Mouse (Mus musculus) neural tube, embryonic 13.5 days (tissue): ENCODE results near the gene Hivep1. TPM values are rescaled to one million over a fixed set of nuclear protein-coding genes. Genes with fewer than 3 reads are reported as not detected.
A peak's percentile ranks its signal among the peaks of the same experiment; 100 is the strongest.

ENCODE experiments used
- ATAC-seq: fragments of 200-750 bp; cut with Nextera tagmentation; 2 replicates; pipeline ENCODE4 v1.8.0; 2017; ENCODE audit warnings: low read depth, mild to moderate bottlenecking, moderate TSS enrichment, moderate library complexity
- H3K27ac ChIP-seq: fragments of 300-500 bp; sonication (generic); replicated peaks from 2 replicates; pipeline ENCODE4 v1.5.1; 2015; ENCODE audit warnings: moderate library complexity, mild to moderate bottlenecking, inconsistent platforms
- H3K27me3 ChIP-seq: fragments of 300-500 bp; sonication (generic); 2 replicates; pipeline ENCODE4 v1.6.1; 2015; ENCODE audit warnings: mild to moderate bottlenecking, inconsistent platforms
- H3K36me3 ChIP-seq: fragments of 300-500 bp; sonication (generic); 2 replicates; pipeline ENCODE4 v1.6.1; 2015; ENCODE audit warnings: mild to moderate bottlenecking, inconsistent platforms
- H3K4me1 ChIP-seq: fragments of 300-500 bp; sonication (generic); replicated peaks from 2 replicates; pipeline ENCODE4 v1.6.1; 2015; ENCODE audit warnings: inconsistent platforms
- H3K4me2 ChIP-seq: fragments of 300-500 bp; sonication (generic); 2 replicates; pipeline ENCODE4 v1.6.1; 2015; ENCODE audit warnings: inconsistent platforms, mild to moderate bottlenecking, moderate library complexity
- H3K4me3 ChIP-seq: fragments of 300-500 bp; sonication (generic); 2 replicates; pipeline ENCODE4 v1.5.1; 2015; ENCODE audit warnings: mild to moderate bottlenecking, inconsistent platforms
- H3K9ac ChIP-seq: fragments of 300-500 bp; sonication (generic); 2 replicates; pipeline ENCODE4 v1.6.1; 2015; ENCODE audit warnings: moderate library complexity, mild to moderate bottlenecking, inconsistent platforms
- H3K9me3 ChIP-seq: fragments of 300-500 bp; sonication (generic); 2 replicates; pipeline ENCODE4 v1.6.1; 2016; ENCODE audit warnings: inconsistent platforms
- WGBS: fragments of 180-500 bp; shearing (Covaris S2); methylation state at CpG from one replicate; pipeline ENCODE4 v1.1.7; 2015; 5-methylcytosine and 5-hydroxymethylcytosine counted together
- polyA plus RNA-seq: library from polyadenylated mRNA; unstranded; fragments of >200 nt; fragmentation: Nextera tagmentation; extraction: Ambion mirVana; gene quantifications from 2 replicates; pipeline ENCODE4 v1.2.1, GENCODE M21; 2015

Gene Hivep1
- polyA plus RNA-seq, 1 experiment from 2014 or later, result 16.7 TPM

GRCm38 (mm10) chr13:42101440-42102190, 49.8 kb downstream of the Hivep1 start:
- H3K4me3 ChIP-seq, result no peak overlapping the region
- peaks cover 45% of the 10 kb centered on the region for H3K4me1 ChIP-seq
- no peak overlapping the region for H3K4me2 ChIP-seq
- H3K27me3 ChIP-seq, result no peaks in the 10 kb centered on the region
- 46% methylated on average over 13 of the region's 13 CpGs for WGBS
- ATAC-seq, result peak; percentile 51; the same call in 1 of the 2 replicates
- H3K9ac ChIP-seq, result peak overlapping the region; percentile 6; the same call in 1 of the 2 replicates
- H3K27ac ChIP-seq, result peak overlapping the region; percentile 61
- H3K36me3 ChIP-seq, result no peaks in the 10 kb centered on the region
- no peaks in the 10 kb centered on the region for H3K9me3 ChIP-seq

- no peaks in the 10 kb centered on the region for H3K27me3 ChIP-seq
- H3K4me2 ChIP-seq, result peak overlapping the region; percentile 47
- peak overlapping the region; percentile 35; the same call in 1 of the 2 replicates for H3K9ac ChIP-seq
- no peaks in the 10 kb centered on the region for H3K9me3 ChIP-seq
- peak overlapping the region; percentile 16; the same call in 1 of the 2 replicates for H3K4me3 ChIP-seq
- WGBS, result 14% methylated on average over 8 of the region's 8 CpGs
- peaks cover 47% of the 10 kb centered on the region for H3K4me1 ChIP-seq
- peak overlapping the region; percentile 79 for H3K27ac ChIP-seq
- peak; percentile 94 for ATAC-seq
- no peaks in the 10 kb centered on the region for H3K36me3 ChIP-seq
Measured at GRCm38 (mm10) chr13:42102980-42103379, 51.2 kb downstream of the Hivep1 start.

- peak overlapping the region; percentile 79 for H3K27ac ChIP-seq
- peak; percentile 58; the same call in 1 of the 2 replicates for ATAC-seq
- WGBS, result 59% methylated on average over 11 of the region's 11 CpGs
- no peaks in the 10 kb centered on the region for H3K36me3 ChIP-seq
- peak overlapping the region; percentile 36; the same call in 1 of the 2 replicates for H3K9ac ChIP-seq
- peaks cover 54% of the 10 kb centered on the region for H3K4me1 ChIP-seq
- H3K4me2 ChIP-seq, result peak overlapping the region; percentile 47
- H3K4me3 ChIP-seq, result peak overlapping the region; percentile 16; the same call in 1 of the 2 replicates
- no peaks in the 10 kb centered on the region for H3K27me3 ChIP-seq
- H3K9me3 ChIP-seq, result no peaks in the 10 kb centered on the region
Measured at GRCm38 (mm10) chr13:42103486-42104166, 51.8 kb downstream of the Hivep1 start.

- H3K36me3 ChIP-seq, result no peaks in the 10 kb centered on the region
- WGBS, result 85% methylated on average over 3 of the region's 3 CpGs
- no peak for ATAC-seq
- H3K4me1 ChIP-seq, result peaks cover 56% of the 10 kb centered on the region
- no peak overlapping the region for H3K4me3 ChIP-seq
- no peaks in the 10 kb centered on the region for H3K9me3 ChIP-seq
- H3K4me2 ChIP-seq, result no peak overlapping the region
- H3K27ac ChIP-seq, result no peak overlapping the region
- no peak overlapping the region for H3K9ac ChIP-seq
- H3K27me3 ChIP-seq, result no peaks in the 10 kb centered on the region
Measured at GRCm38 (mm10) chr13:42104371-42104770, 52.5 kb downstream of the Hivep1 start.

- WGBS, result 64% methylated on average over 11 of the region's 11 CpGs
- Histone ChIP-seq H3K27me3 (no peaks in the 10 kb centered on the region), H3K27ac (peak overlapping the region; percentile 33; the same call in 1 of the 2 replicates), H3K4me3 (no peak overlapping the region), H3K36me3 (no peaks in the 10 kb centered on the region), H3K4me2 (no peak overlapping the region), H3K4me1 (peaks cover 39% of the 10 kb centered on the region), H3K9ac (no peak overlapping the region), H3K9me3 (no peaks in the 10 kb centered on the region)
- ATAC-seq, result no peak
Measured at GRCm38 (mm10) chr13:42108483-42109215, 56.8 kb downstream of the Hivep1 start.

GRCm38 (mm10) chr13:42110416-42110815, 58.6 kb downstream of the Hivep1 start:
- 95% methylated on average over 3 of the region's 3 CpGs for WGBS
- Histone ChIP-seq H3K4me1 (peaks cover 32% of the 10 kb centered on the region), H3K27me3 (no peaks in the 10 kb centered on the region), H3K27ac (no peak overlapping the region), H3K9me3 (no peaks in the 10 kb centered on the region), H3K4me3 (no peak overlapping the region), H3K4me2 (no peak overlapping the region), H3K9ac (no peak overlapping the region), H3K36me3 (no peaks in the 10 kb centered on the region)
- no peak for ATAC-seq

- ATAC-seq, result no peak
- WGBS, result 86% methylated on average over 6 of the region's 6 CpGs
Measured at GRCm38 (mm10) chr13:42112071-42112470, 60.2 kb downstream of the Hivep1 start.

GRCm38 (mm10) chr13:42112748-42113147, 60.9 kb downstream of the Hivep1 start:
- no peaks in the 10 kb centered on the region for H3K36me3 ChIP-seq
- no peak for ATAC-seq
- 39% methylated on average over 5 of the region's 5 CpGs for whole genome bisulfite sequencing
- no peaks in the 10 kb centered on the region for H3K9me3 ChIP-seq
- H3K27ac ChIP-seq, result 0 out of 2 replicates have a peak overlapping the region, but pooled peaks have one; percentile 23
- H3K4me2 ChIP-seq, result no peak overlapping the region
- no peaks in the 10 kb centered on the region for H3K27me3 ChIP-seq
- H3K4me1 ChIP-seq, result peaks cover 36% of the 10 kb centered on the region
- H3K4me3 ChIP-seq, result no peak overlapping the region
- no peak overlapping the region for H3K9ac ChIP-seq

More at GRCm38 (mm10) chr13:42112071-42112470, 60.2 kb downstream of the Hivep1 start:
- no peaks in the 10 kb centered on the region for H3K9me3 ChIP-seq
- peaks cover 37% of the 10 kb centered on the region for H3K4me1 ChIP-seq
- no peak overlapping the region for H3K4me2 ChIP-seq
- H3K4me3 ChIP-seq, result no peak overlapping the region
- H3K9ac ChIP-seq, result no peak overlapping the region
- H3K27ac ChIP-seq, result peak overlapping the region; percentile 14; the same call in 1 of the 2 replicates
- H3K36me3 ChIP-seq, result no peaks in the 10 kb centered on the region
- H3K27me3 ChIP-seq, result no peaks in the 10 kb centered on the region

- Histone ChIP-seq H3K4me3 (no peak overlapping the region), H3K4me2 (no peak overlapping the region), H3K27me3 (no peaks in the 10 kb centered on the region), H3K36me3 (no peaks in the 10 kb centered on the region), H3K9ac (no peak overlapping the region), H3K27ac (0 out of 2 replicates have a peak overlapping the region, but pooled peaks have one; percentile 23), H3K9me3 (no peaks in the 10 kb centered on the region), H3K4me1 (peaks cover 27% of the 10 kb centered on the region)
- WGBS, result 86% methylated on average over 7 of the region's 7 CpGs
- peak; percentile 38; the same call in 1 of the 2 replicates for ATAC-seq
Measured at GRCm38 (mm10) chr13:42113601-42114000, 61.8 kb downstream of the Hivep1 start.

- Histone ChIP-seq H3K36me3 (no peaks in the 10 kb centered on the region), H3K27me3 (no peaks in the 10 kb centered on the region), H3K9ac (no peak overlapping the region), H3K4me3 (no peak overlapping the region), H3K4me1 (peaks cover 30% of the 10 kb centered on the region), H3K27ac (no peak overlapping the region), H3K9me3 (no peaks in the 10 kb centered on the region), H3K4me2 (no peak overlapping the region)
- no peak for ATAC-seq
- 87% methylated on average over 6 of the region's 6 CpGs for WGBS
Measured at GRCm38 (mm10) chr13:42116301-42116700, 64.5 kb downstream of the Hivep1 start.

GRCm38 (mm10) chr13:42119062-42119461, 67.2 kb downstream of the Hivep1 start:
- WGBS, result 88% methylated on average over 2 of the region's 2 CpGs
- Histone ChIP-seq H3K36me3 (peaks cover 3% of the 10 kb centered on the region; the same call in 1 of the 2 replicates), H3K27me3 (no peaks in the 10 kb centered on the region), H3K27ac (no peak overlapping the region), H3K4me2 (no peak overlapping the region), H3K4me1 (peaks cover 23% of the 10 kb centered on the region), H3K9ac (no peak overlapping the region), H3K4me3 (no peak overlapping the region), H3K9me3 (no peaks in the 10 kb centered on the region)
- ATAC-seq, result no peak
